Mouse (Mus musculus): ENCODE data around the gene Tmem206.

- no peak for TF ChIP-seq CTCF (IDR thresholded peaks at IDR 0.05; ENCODE audit: low read depth)
- TF ChIP-seq EP300 (IDR thresholded peaks at IDR 0.05; ENCODE audit: low read depth), result no peak
These were observed 7.0 kb upstream of the Tmem206 start for GRCm38 (mm10) chr1:191318686-191319085.

Data from liver, embryonic 14.5 days (tissue).